Mouse (Mus musculus): Measurements from ENCODE around the gene Rnf167. TPM values are rescaled to one million over a fixed set of nuclear protein-coding genes. Genes with fewer than 3 reads are reported as not detected.

Gene Rnf167
- total and polyA plus RNA-seq, 3 experiments = 23.5 to 31.7 (median 25.5) TPM

- no peak overlapping the region for H3K27ac ChIP-seq (ENCODE audit: insufficient read depth, low read depth)
- H3K79me2 ChIP-seq (replicated peaks; ENCODE audit: control insufficient read depth, extremely low read depth, insufficient read depth, poor library complexity, severe bottlenecking) = no peaks in the 10 kb centered on the region
- H3K27me3 ChIP-seq (replicated peaks) = no peaks in the 10 kb centered on the region
- H3K4me3 ChIP-seq (replicated peaks in 1 of 3; ENCODE audit: low read depth in 2 of 3, low read length in 2 of 3, poor library complexity in 1 of 3) = no peak overlapping the region
- H3K36me3 ChIP-seq (replicated peaks in 1 of 2; ENCODE audit: control insufficient read depth in 1 of 2, insufficient read depth in 1 of 2, low read length in 1 of 2) = no peaks in the 10 kb centered on the region
- TF ChIP-seq RAD21 (IDR thresholded peaks at IDR 0.05; ENCODE audit: low read depth, low read length) (peak; percentile 76), POLR2A (IDR thresholded peaks at IDR 0.05; ENCODE audit: low read depth, low read length) (no peak), MYC (IDR thresholded peaks at IDR 0.05; ENCODE audit: low read depth, low read length) (peak; percentile 96), CTCF (conservative IDR thresholded peaks at IDR 0.05 in 1 of 2, IDR thresholded peaks at IDR 0.05 in 1 of 2; ENCODE audit: low read depth in 2 of 2, low read length in 2 of 2) (peak; percentile 88 to 90), HCFC1 (IDR thresholded peaks at IDR 0.05; ENCODE audit: low read depth, low read length) (no peak), NRF1 (IDR thresholded peaks at IDR 0.05; ENCODE audit: low read depth, low read length) (no peak), MAX (IDR thresholded peaks at IDR 0.05; ENCODE audit: low read length) (peak; percentile 79), ZC3H11A (IDR thresholded peaks at IDR 0.05; ENCODE audit: low read depth, low read length) (peak; percentile 58; the same call in 1 of the 2 replicates), SMC3 (IDR thresholded peaks at IDR 0.05; ENCODE audit: low read depth, low read length) (peak; percentile 90)
- no peak overlapping the region for H3K4me2 ChIP-seq (ENCODE audit: insufficient read depth, low read depth, poor library complexity, severe bottlenecking)
- peak; percentile 78 for DNase-seq (ENCODE audit: extremely low read depth)
- dilution Hi-C loops (cut with MboI; ENCODE audit: extremely low pct_ligation_motif_present, extremely low pct_unique_long_range_greater_than_20kb, low sequenced_read_pairs) = no loop called here
- H3K9ac ChIP-seq (ENCODE audit: insufficient read depth, low read depth) = no peak overlapping the region
- in situ Hi-C loops (cut with MboI; ENCODE audit: low pct_ligation_motif_present, low pct_unique_long_range_greater_than_20kb, low sequenced_read_pairs) = no loop called here
- H3K4me1 ChIP-seq (ENCODE audit: control insufficient read depth in 1 of 2, insufficient read depth in 2 of 2) = peaks cover 0 to 19% of the 10 kb centered on the region in 2 experiments; a peak in 2 of 4 replicates
- H3K9me3 ChIP-seq (replicated peaks; ENCODE audit: low read length) = no peaks in the 10 kb centered on the region
Observed at GRCm38 (mm10) chr11:70625473-70625872, 21.6 kb upstream of the Rnf167 start.

- H3K9me3 ChIP-seq (replicated peaks; ENCODE audit: low read length) = no peaks in the 10 kb centered on the region
- TF ChIP-seq RCOR1 (conservative IDR thresholded peaks at IDR 0.05; ENCODE audit: low read depth, low read length) (no peak), ETS1 (conservative IDR thresholded peaks at IDR 0.05; ENCODE audit: low read depth, low read length) (no peak), MAX (IDR thresholded peaks at IDR 0.05; ENCODE audit: low read length) (no peak), RAD21 (IDR thresholded peaks at IDR 0.05; ENCODE audit: low read depth, low read length) (no peak), JUN (IDR thresholded peaks at IDR 0.05; ENCODE audit: insufficient read depth, low read depth, low read length) (no peak), TBP (conservative IDR thresholded peaks at IDR 0.05; ENCODE audit: low read depth, low read length) (no peak), E2F4 (IDR thresholded peaks at IDR 0.05; ENCODE audit: insufficient replicate concordance, low read depth, low read length) (no peak), MXI1 (IDR thresholded peaks at IDR 0.05; ENCODE audit: low read depth, low read length) (no peak), PAX5 (IDR thresholded peaks at IDR 0.05; ENCODE audit: low read length) (no peak)
- no peak overlapping the region for H3K4me2 ChIP-seq (ENCODE audit: insufficient read depth, low read depth, poor library complexity, severe bottlenecking)
- H3K27ac ChIP-seq (ENCODE audit: insufficient read depth, low read depth) = no peak overlapping the region
- H3K4me1 ChIP-seq (ENCODE audit: control insufficient read depth in 1 of 2, insufficient read depth in 2 of 2) = peaks cover 0 to 19% of the 10 kb centered on the region in 2 experiments; a peak in 2 of 4 replicates
- in situ Hi-C loops (cut with MboI; ENCODE audit: low pct_ligation_motif_present, low pct_unique_long_range_greater_than_20kb, low sequenced_read_pairs) = no loop called here
- H3K9ac ChIP-seq (ENCODE audit: insufficient read depth, low read depth) = no peak overlapping the region
- no peaks in the 10 kb centered on the region for H3K79me2 ChIP-seq (replicated peaks; ENCODE audit: control insufficient read depth, extremely low read depth, insufficient read depth, poor library complexity, severe bottlenecking)
- H3K36me3 ChIP-seq (replicated peaks in 1 of 2; ENCODE audit: control insufficient read depth in 1 of 2, insufficient read depth in 1 of 2, low read length in 1 of 2) = no peaks in the 10 kb centered on the region
- dilution Hi-C loops (cut with MboI; ENCODE audit: extremely low pct_ligation_motif_present, extremely low pct_unique_long_range_greater_than_20kb, low sequenced_read_pairs) = no loop called here
- H3K4me3 ChIP-seq (replicated peaks in 1 of 3; ENCODE audit: low read depth in 2 of 3, low read length in 2 of 3, poor library complexity in 1 of 3) = no peak overlapping the region
- DNase-seq (ENCODE audit: extremely low read depth) = no peak
- no peaks in the 10 kb centered on the region for H3K27me3 ChIP-seq (replicated peaks)
Observed at GRCm38 (mm10) chr11:70626877-70627276, 20.2 kb upstream of the Rnf167 start.

Data from CH12.LX (cell line).